Mouse (Mus musculus) CH12F3 (cell line): ENCODE results near the gene Mcemp1.

Source experiments
- in situ Hi-C: fragments of 300-500 bp; cut with MboI; formaldehyde crosslinking; loops from 2 replicates; pipeline ENCODE4 v1.14.3; 2020; ENCODE audit warnings: low sequenced_read_pairs

Mcemp1 gene

DNA sequence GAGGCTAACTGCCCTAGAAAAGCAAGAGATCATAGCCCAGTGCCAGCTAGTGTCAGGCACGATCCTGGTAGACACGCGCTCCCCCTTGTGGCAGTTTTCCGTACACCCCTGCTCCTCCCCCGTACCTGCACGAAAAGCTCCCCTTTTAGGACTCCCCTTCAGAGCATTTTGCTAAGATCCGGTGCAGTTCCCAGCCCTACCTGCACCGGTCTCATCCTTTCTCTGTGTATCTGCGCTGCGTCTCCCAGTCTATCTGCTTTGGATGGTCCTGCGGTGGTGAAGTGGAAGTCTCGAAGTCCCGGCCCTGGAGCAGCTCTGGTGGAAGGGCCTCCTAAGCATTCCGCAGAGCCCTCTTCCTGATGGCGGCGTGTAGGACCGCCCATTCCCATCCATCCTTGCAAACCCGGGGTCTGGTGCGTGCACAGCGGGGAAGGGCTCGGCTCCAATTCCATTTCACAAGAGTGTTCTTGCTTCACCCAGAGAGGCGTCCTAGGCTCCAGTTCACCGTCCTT, 6.5 kb downstream of the Mcemp1 start, which contains the start of gene Fcor:
TSS of gene Fcor (minus strand) at position 383 of the 512 bp plus-strand sequence.
- in situ Hi-C loops: loop anchor here (5.0 kb wide), 1 partner anchor 35 kb away; no protein-coding TSS in a partner anchor

DNA sequence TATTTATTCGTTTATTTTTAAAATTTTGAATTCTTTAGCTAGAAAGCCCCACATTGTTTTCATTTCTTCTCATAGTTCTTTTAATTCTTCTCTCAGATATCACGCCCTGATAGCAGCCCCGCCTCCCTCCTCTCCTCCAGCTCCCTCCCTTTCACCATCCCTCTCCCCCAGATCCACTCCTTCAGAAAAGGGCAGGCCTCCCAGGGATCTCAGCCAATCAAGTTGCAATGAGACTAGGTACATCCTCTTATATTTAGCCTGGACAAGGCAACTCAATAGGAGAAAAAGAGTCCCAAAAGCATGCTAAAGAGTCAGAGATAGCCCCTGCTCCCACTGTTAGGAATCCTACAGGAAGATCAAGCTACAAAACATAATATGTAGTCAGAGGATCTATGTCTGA, 9.1 kb downstream of the Mcemp1 start:
- in situ Hi-C loops: loop anchor here (5.0 kb wide), 1 partner anchor 37 kb away; no protein-coding TSS in a partner anchor

DNA sequence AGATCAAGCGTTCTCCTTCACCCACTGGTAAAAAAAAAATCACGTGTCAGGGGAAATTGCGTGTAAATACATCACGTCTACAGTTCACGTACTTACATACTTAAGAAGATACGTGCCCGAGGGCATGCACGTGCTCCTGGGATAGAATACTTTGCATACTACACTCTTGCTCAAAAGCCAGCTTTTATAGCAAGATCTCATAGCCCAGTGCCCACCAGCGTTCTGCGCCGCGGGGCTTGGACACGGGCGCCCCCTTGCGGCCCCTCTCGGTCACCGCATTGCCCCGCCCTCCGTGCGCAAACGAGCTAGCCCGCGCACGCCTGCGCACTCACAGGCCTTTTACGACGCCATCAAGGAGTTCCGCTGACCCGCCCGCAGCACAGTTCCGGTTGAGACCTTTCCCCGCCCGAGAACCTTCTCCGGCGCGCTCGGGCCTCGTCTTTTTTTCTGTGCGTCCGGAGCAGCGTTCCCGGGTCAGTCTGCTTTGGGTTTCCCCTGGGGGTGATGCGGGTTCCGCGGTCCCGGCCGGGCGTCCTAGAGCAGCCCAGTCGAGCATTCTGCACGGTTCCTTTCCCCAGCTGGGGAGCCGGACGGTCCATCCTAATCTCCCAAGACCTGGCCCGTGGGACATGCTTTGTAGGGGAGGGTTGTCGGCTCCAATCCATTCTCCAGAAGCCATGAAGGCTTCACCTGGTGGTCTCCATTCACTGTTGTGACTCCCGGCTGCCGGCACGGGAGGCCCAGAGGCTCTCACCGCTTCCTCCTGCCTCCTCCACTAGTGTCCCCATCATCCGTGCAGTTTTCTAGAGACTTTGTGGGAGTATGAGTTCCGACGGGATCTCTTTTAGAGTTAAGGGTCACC, 10.8 kb downstream of the Mcemp1 start, which contains the start of gene Trappc5:
TSS of gene Trappc5 (plus strand) at position 169 of the 862 bp plus-strand sequence.
- in situ Hi-C loops: no loop called here

GRCm38 (mm10) chr8:3676993-3677579, 11.5 kb downstream of the Mcemp1 start:
- in situ Hi-C loops: no loop called here

DNA sequence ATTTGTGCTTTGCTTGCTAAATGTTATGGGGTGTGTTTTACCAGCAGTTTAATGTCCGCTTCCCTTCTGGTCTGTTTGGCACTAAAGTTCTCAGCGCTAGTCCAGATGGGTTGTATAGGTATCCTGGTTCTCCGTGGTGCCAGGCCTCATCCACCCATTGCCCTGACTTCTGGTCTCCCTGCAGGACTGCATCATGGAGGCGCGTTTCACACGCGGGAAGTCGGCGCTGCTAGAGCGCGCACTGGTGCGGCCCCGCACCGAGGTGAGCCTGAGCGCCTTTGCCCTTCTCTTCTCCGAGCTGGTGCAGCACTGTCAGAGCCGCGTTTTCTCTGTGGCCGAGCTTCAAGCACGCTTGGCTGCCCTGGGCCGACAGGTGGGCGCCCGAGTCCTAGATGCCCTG, 13.3 kb downstream of the Mcemp1 start:
- in situ Hi-C loops: no loop called here

DNA sequence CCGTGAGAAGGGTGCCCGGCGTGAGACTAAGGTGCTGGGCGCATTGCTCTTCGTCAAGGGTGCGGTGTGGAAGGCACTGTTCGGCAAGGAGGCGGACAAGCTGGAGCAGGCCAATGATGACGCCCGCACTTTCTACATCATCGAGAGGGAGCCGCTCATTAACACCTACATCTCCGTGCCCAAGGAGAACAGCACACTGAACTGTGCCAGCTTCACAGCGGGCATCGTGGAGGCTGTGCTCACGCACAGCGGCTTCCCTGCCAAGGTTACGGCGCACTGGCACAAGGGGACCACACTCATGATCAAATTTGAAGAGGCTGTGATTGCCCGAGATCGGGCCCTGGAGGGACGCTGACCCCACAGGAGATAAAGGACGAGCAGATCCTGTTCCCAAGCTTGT, 13.7 kb downstream of the Mcemp1 start:
- in situ Hi-C loops: no loop called here

- in situ Hi-C loops: no loop called here
These were observed 14.1 kb downstream of the Mcemp1 start for GRCm38 (mm10) chr8:3679656-3680055.

GRCm38 (mm10) chr8:3682435-3682834, 16.9 kb downstream of the Mcemp1 start:
- in situ Hi-C loops: no loop called here

GRCm38 (mm10) chr8:3683408-3684176, 18.0 kb downstream of the Mcemp1 start:
- in situ Hi-C loops: no loop called here

DNA sequence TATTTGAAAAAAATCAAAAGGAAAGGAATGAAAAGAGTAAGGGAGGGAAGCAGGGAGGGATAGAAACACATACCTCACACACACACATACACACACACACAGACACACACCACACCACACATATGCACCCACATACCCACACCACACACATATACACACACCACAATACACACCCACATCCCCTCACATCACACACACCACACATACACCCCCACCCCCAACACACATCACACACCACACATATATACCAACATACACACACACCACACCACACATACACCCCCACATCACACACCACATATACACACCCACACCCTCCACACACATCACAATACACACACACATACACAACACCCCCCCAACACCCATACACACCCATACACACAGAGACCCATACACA, 19.0 kb downstream of the Mcemp1 start:
- in situ Hi-C loops: no loop called here

GRCm38 (mm10) chr8:3685422-3685821, 19.9 kb downstream of the Mcemp1 start:
- in situ Hi-C loops: no loop called here

DNA sequence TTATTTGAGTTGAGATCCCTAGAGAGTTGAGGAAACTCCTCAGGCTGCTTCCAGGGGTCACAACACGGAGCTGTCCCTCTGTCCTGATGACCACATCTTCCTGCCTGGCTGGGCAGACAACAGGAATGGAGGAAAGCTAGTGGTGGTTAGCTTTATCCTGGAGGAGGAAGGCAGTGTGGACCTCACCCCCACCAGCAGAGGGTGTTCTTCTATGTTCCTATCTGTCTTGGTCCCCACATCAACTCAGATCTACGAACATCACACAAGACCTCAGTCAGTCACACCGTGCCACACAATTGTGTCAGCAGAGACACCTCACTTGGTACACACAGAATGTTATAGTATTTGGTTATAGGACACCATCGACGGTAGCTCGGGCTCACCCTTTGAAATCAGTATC, 22.0 kb downstream of the Mcemp1 start:
- in situ Hi-C loops: no loop called here

GRCm38 (mm10) chr8:3690774-3691173, 25.2 kb downstream of the Mcemp1 start:
- in situ Hi-C loops: no loop called here

DNA sequence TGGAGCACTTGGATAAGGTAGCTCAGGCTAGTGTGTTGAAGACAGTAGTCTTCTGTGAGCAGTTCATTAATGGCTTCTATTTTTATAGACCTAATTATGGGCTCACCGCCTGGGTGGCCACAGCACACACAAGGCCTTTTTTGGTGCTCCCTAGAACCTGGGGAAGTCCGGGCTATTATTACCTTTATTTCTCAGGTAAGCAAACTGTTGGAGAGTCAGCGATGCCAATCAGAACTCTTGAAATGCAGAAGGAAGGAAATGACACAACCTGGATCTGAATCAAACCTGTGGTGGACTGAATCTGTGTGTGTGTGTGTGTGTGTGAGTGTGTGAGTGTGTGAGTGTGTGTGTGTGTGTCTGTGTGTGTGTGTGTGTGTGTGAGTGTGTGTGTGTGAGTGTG, 28.6 kb downstream of the Mcemp1 start, which contains the start of gene Fcer2a:
TSS of gene Fcer2a (minus strand) at position 55 of the 400 bp plus-strand sequence.
- in situ Hi-C loops: no loop called here

GRCm38 (mm10) chr8:3701491-3701890, 35.9 kb downstream of the Mcemp1 start:
- in situ Hi-C loops: no loop called here

- in situ Hi-C loops: no loop called here
These were observed 40.2 kb downstream of the Mcemp1 start for GRCm38 (mm10) chr8:3705711-3706110.

GRCm38 (mm10) chr8:3707611-3708010, 42.1 kb downstream of the Mcemp1 start:
- in situ Hi-C loops: no loop called here

- in situ Hi-C loops: no loop called here
These were observed 44.8 kb downstream of the Mcemp1 start for GRCm38 (mm10) chr8:3710312-3710711.

GRCm38 (mm10) chr8:3711646-3712045, 46.1 kb downstream of the Mcemp1 start:
- in situ Hi-C loops: no loop called here

GRCm38 (mm10) chr8:3717321-3717954, 51.9 kb downstream of the Mcemp1 start:
- in situ Hi-C loops: no loop called here

DNA sequence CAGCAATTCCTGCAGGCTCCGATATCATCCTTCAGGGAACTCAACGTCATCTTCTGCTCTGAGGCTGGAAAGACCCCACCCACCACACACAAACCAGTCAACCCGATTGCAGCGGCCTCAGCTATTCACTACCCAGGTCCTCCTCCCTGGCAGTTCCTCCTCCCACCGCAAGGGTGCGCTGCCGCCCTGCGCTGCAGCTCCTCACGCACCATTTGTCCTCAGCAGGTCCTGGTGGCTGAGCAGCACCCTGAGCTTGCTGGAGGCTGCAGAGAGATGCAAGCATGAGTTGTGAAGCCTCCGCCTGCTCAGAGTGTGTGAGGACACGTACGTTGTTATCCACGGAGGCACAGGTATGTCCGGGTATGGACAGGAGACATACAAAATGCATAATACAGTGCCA, 53.0 kb downstream of the Mcemp1 start:
- in situ Hi-C loops: no loop called here
